Mouse (Mus musculus) cerebellum, adult 2 months (tissue): ENCODE data around the gene Rapgef1.

Experiments used
- CTCF ChIP-seq: fragments of 200-500 bp; IDR thresholded peaks from 2 replicates; pipeline ENCODE4 v1.5.1; 2011; ENCODE audit warnings: low read depth, mild to moderate bottlenecking, control low read depth, low read length, moderate library complexity, borderline replicate concordance; ENCODE audit not compliant: insufficient read depth
- POLR2A ChIP-seq: fragments of 200-500 bp; IDR thresholded peaks from 2 replicates; pipeline ENCODE4 v1.6.1; 2011; ENCODE audit warnings: low read length, control low read depth, borderline replicate concordance; ENCODE audit not compliant: insufficient read depth

GRCm38 (mm10) chr2:29633782-29634181 is 14.3 kb downstream of the Rapgef1 start:
- TF ChIP-seq CTCF, result no peak
- TF ChIP-seq POLR2A, result no peak
